Mouse (Mus musculus) adrenal gland, postnatal 25 days (tissue): ENCODE data around the gene Gm17581. TPM values are rescaled to one million over a fixed set of nuclear protein-coding genes. Genes with fewer than 3 reads are reported as not detected.
"Not testable (repeated sequence)": the region's sequence is repeated elsewhere in the genome, so short reads cannot be mapped to it uniquely, and the experiment has no call there.

Source experiments
- DNase-seq: peaks from one replicate; pipeline ENCODE4 v3.0.0; 2021; ENCODE audit warnings: mixed read lengths
- total RNA-seq: library from RNA; stranded (reverse); gene quantifications from 2 replicates; pipeline ENCODE4 v1.2.3, GENCODE M21; 2021

Gm17581 gene
- total RNA-seq, 1 experiment from 2014 or later = not detected

GRCm38 (mm10) chr2:155737803-155738202, 2.1 kb upstream of the Gm17581 start:
- no peak for DNase-seq

GRCm38 (mm10) chr2:155736936-155737335, 1.3 kb upstream of the Gm17581 start:
- DNase-seq = no peak

DNA sequence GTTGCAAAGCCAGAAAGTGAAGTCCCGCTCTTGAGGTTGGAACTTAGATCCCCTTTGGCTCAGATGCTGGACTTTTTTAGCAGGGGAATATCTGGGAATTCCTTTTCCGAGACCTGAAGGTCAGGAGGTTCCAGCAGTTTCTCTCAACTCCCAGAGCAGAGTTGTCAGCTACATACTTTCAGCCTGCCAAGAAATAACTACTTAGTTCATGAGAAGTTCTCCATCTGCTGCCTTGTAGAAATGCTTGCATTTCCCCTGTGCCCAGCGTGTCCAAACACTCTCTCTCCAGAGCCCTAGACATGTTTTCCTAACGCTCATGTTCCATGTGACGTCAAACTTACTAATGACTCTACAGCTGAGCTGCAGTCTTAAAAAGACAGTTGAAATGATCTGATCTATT, 586 bp downstream of the Gm17581 start:
- no peak for DNase-seq

DNA sequence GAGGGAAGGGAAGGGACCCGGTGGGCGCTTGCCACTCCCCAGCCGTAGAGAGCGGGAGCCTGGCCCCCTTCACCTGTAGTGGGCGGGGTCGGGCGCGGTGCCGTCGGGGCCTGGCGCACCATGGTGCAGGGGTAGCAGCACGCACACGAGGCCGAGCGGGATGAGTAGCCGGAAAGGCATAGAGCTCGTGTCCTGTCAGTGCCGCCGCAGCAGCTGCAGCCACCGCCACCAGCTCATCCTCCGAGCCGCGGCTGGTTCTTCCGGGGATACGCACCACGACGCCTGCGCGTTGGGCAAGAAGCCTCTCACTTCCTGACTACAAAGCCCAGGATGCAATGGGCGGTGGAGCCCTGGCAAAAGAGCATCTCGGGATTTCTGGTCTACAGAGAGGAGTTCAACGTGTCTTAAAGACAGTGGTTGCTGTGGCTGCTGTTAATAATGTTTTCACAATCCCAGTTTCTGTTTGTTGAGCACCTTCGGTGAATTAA, 6.5 kb downstream of the Gm17581 start, which contains the start of gene Edem2:
Gene Edem2, minus strand, starts transcription at position 318 of the 488 bp plus-strand sequence.
- DNase-seq = peak; percentile 92

GRCm38 (mm10) chr2:155728742-155729141, 6.9 kb downstream of the Gm17581 start:
- no peak for DNase-seq

DNA sequence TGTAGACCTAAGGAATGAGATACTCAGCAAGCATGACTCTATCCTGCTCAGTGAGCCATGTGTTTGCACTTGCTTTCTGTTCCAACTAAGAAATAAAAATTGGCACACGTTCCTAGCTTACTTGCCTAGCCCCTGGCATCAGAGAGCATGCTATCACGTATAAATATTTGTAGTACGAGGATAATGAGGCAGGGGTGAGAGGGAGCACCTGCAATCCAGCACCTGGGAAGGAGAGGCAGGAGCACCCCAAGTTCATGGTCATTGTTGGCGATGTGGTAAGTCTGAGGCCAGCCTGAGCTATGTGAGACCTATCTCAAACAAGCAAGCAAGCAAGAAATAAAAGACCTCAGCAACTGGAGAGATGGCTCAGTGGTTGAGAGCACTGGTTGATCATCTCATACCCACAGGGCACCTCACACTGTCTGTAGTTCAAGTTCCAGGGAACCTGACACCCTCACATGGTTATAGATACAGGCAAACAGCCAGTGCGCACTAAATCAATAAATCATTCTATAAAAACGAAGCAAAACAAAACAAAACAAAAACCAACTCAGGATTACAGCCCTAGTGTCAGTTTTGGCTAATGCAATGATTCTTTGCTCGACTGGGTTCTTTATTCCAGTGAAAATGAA, 7.8 kb downstream of the Gm17581 start:
- no peak for DNase-seq

DNA sequence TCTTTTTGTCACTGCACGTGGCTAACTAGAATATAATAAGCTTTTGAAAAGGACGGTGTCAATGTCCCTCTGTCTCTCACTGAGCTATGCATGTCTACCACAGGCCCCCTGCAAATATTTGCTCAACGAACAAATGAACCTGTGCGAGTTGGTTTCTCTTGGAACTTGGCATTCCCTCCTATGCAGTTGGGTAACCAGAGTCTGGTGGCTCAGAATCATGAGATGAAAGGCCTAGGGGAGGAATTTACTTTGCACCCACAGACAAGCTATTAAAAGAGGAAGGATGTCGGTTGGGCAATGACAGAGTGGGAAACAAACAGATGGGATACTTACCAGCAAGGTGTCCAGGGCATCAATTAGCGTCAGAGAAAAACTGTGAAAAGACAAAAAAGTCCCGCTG, 9.4 kb downstream of the Gm17581 start:
- no peak for DNase-seq

- DNase-seq = no peak
These were observed 11.1 kb downstream of the Gm17581 start for GRCm38 (mm10) chr2:155724526-155724925.

DNA sequence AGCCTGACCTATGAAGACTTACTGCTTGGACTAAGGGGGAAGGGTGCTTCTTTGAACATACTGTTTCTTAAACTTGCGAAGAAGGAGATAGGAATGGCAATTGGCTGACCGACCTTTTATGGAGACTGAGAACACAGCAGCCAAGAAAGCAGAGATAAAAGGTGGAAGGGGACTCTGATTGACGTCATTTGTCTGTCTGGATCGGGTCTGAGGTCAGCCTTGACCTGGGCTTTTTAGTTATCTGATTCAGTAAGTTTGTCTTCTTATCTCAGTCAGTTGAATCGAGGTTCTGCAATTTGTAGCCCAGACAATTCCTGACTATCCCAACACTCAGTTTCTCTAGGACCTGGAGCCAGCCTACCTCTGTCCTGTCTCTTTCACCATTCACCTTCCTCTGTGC, 11.6 kb downstream of the Gm17581 start:
- DNase-seq = no peak

- no peak for DNase-seq
These were observed 15.1 kb downstream of the Gm17581 start for GRCm38 (mm10) chr2:155720585-155720984.

DNA sequence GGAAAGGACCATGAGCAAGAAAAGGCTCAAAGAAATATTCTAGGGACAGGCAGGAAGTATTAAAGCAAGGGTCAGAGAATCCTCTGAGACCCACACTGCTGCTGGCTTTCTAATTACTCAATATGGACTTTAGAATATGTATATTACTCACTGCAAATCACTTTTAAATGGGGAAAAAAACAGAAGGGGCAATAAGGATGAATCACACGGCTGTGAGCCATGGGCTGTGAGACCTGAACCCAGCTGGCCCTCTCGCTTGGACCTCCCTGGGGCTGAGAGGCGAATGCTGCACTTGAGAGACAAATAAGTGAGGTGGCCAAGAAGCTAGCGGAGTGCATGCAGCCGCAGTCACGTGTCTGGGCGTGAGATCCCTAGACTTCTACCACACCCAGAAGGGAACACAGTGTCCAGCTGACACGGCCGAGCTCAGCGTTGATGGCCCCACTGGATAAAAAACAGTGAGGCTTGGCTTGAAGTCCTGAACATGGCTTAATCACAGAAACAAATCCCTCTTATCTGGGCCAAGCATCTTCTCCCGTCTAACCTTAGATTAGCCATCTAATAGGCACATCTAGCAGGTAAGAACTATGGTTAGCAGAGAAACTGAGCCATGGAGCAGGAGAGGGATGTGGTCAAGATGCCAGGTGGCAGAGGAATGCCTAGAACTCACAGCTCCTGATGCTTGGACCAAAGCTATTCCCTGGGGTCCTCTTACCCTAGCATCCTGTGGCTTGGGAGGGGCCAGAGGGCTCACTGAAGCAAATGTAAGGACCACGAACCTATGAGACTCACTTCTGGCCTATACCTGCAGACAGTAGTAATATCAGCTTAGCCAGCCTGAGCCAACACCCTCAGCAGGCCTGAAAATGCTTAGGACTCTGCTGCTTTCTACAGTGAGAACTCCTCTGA, 18.3 kb downstream of the Gm17581 start:
- no peak for DNase-seq

- no peak for DNase-seq
These were observed 25.1 kb downstream of the Gm17581 start for GRCm38 (mm10) chr2:155710557-155710956.

DNA sequence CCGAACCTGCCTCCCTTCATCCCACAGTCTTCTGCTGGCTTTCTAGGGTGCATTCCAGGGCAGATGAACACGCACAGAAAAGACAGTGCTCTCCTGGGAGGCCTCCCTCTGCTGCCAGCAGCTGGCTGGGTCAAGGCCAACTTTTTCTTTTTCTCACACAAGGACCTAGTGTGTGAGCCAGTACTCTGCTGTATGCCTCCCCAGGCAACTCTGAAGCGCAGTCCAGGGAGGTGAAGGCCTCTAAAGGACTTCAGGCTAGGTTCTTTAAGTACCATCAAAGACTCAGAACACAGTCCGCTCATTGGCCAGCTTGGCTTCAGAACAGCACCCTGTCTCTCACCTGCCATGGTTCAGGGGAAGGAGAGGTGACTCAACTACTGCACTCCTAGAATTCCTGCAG, 28.4 kb downstream of the Gm17581 start:
- DNase-seq = peak; percentile 48

GRCm38 (mm10) chr2:155703630-155704029, 32.0 kb downstream of the Gm17581 start:
- no peak for DNase-seq

DNA sequence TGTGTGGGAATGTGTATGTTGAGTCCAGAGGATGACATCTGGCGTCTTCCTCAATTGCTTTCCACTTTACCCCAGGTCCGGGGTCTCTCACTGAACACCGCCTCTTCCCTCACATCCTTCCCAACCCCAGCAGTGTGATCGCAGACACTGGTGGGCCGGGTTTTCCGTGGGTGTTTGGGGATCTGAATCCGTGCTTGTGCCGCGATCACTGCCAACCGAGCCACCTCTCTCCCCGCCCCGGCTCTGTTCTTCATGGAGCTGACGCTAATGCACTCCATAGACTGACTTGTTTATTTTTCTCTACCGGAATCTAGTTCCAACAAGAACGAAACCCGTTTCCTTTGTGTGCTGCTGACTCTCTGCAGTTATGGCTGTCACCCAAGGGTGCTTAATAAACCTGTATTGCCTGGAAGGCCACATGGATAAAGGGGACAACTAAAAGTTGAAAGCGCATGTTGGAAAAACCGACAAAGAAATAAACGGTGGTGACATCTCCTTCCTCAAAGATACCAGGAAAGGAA, 34.2 kb downstream of the Gm17581 start:
- DNase-seq = no peak

DNA sequence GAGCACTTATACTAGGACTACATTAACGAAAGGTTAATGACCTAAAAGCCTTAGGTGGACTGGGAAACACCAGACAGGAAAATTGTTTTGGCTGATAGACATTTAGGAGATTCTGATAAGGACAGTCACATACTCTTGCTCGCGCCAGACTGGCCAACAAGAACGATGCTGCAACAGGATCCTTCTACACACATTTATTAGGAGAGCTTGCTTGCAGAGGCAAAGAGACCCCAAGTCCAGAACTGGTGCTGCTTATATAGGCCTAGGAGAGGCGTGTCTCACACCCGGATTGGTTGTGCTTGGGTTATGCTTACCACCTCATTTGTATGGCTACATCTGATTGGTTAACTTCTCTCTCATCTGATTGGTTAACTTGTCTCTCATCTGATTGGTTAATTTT, 37.2 kb downstream of the Gm17581 start:
- DNase-seq = not testable (repeated sequence)

- DNase-seq = no peak
These were observed 38.8 kb downstream of the Gm17581 start for GRCm38 (mm10) chr2:155696851-155697250.

DNA sequence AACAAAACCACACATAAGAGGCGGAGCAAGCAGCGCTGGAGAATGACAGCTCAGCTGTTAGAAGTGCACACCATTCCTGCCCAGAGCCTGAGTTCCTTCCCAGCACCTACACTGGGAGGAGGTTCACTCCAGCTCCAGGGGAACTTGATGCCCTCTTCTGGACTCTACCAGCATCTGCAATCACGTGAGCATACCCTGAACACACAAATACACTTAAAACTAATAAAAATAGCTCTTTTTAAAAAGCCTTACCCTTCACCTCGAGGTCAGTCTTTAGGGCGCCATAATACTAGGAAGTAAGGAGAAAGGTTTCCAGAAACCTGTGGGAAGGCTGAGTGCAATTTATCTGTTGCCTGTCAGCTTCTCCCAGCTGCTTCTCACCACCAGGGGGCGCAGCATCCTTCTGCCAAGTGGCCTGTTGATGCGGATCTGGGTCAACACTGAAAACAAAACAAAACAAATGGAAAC, 39.5 kb downstream of the Gm17581 start:
- DNase-seq = peak; percentile 94

DNA sequence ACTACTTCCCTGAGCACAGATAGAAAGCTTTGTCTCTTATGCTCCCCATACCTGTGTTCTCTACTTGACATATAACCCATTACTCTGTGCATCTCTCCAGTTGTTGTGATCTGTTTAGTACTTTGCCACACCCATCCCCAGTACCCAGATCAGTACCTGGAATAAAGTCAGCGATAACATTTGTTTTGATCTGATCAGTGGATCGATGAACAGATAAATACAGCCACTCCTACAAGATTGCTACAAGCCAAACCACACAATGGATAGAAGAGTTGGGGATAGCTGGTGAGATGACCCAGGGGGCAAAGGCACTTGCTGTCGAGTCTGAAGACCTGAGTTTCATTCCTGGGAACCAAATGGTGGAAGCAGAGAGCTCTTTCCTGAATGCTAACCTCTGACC, 40.4 kb downstream of the Gm17581 start:
- no peak for DNase-seq

DNA sequence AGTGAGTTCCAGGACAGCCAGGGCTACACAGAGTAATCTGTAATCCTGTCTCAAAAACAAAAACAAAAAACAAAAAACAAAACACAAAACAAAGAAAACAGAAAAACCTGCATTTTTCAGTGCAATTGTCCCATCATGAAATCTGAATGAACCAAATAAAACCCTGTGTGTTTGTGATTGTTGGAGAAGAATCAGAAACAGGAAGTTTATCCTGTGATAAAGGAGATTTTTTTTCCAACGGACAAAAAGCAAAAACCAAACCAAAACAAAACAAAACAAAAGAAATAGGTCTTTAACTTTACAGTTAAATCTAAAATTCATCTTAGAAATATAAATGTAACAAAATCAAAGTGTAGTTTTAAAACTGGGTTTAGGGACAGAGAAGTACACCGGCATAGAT, 41.1 kb downstream of the Gm17581 start:
- DNase-seq = no peak

- DNase-seq = no peak
These were observed 42.5 kb downstream of the Gm17581 start for GRCm38 (mm10) chr2:155693136-155693535.

GRCm38 (mm10) chr2:155691723-155692493, 43.8 kb downstream of the Gm17581 start, which contains the start of gene Trpc4ap:
Gene Trpc4ap, minus strand, starts transcription at chr2:155692384.
- DNase-seq = peak; percentile 95
